ENCODE assay signal across 8 mouse cellular contexts in genomic region chr11:84827901-84828503, GRCm38 (mm10). TPM values are rescaled to one million over a fixed set of nuclear protein-coding genes. Genes with fewer than 3 reads are reported as not detected.
DNase-seq lines count a peak whose midpoint lies in the region; ATAC-seq lines count a peak whose summit lies in the region.

No protein-coding gene starts in this region.

- peaks cover 14% of the 10 kb centered on the region; the same call in 1 of the 2 replicates for H3K79me2 ChIP-seq in macrophage (ENCODE audit: inconsistent target)

- H3K4me2 ChIP-seq in hindbrain, embryonic 11.5 days (replicated peaks; ENCODE audit: low read depth, low read length), result peak overlapping the region; percentile 97

- no peak for ATAC-seq in hindbrain, embryonic 11.5 days (ENCODE audit: low FRiP score)

- H3K4me1 ChIP-seq in brown adipose tissue, adult 24 weeks (ENCODE audit: control insufficient read depth, insufficient read depth, insufficient read length, low read length), result peaks cover 6% of the 10 kb centered on the region
- 0 out of 2 replicates have a peak, but pooled peaks cover 3% of the 10 kb centered on the region for H3K4me1 ChIP-seq in hindbrain, embryonic 11.5 days (replicated peaks; ENCODE audit: control insufficient read depth, insufficient read depth, low read length)

- WGBS in hindbrain, embryonic 11.5 days, result 42% methylated on average over 3 of the region's 3 CpGs
- 38% methylated on average over 3 of the region's 3 CpGs for WGBS in macrophage (ENCODE audit: missing documents)

- no peaks in the 10 kb centered on the region for H3K36me3 ChIP-seq in hindbrain, embryonic 11.5 days (ENCODE audit: control insufficient read depth, insufficient read depth, low read length)
- H3K36me3 ChIP-seq in macrophage (ENCODE audit: inconsistent target), result peaks cover 26% of the 10 kb centered on the region

- H3K4me3 ChIP-seq in brown adipose tissue, adult 24 weeks (ENCODE audit: insufficient read depth, low read depth, low read length), result peak overlapping the region; percentile 92
- H3K4me3 ChIP-seq in hindbrain, embryonic 11.5 days (ENCODE audit: low read depth, low read length), result peak overlapping the region; percentile 70
- peak overlapping the region; percentile 67 for H3K4me3 ChIP-seq in macrophage (ENCODE audit: inconsistent target)

- H3K9me3 ChIP-seq in hindbrain, embryonic 11.5 days (ENCODE audit: control insufficient read depth, low read length), result no peaks in the 10 kb centered on the region

- H3K27ac ChIP-seq in brown adipose tissue, adult 24 weeks (replicated peaks; ENCODE audit: low read depth, low read length), result peak overlapping the region; percentile 82
- no peak overlapping the region for H3K27ac ChIP-seq in hindbrain, embryonic 11.5 days (ENCODE audit: low read depth, low read length)
- H3K27ac ChIP-seq in macrophage, result peak overlapping the region; percentile 58

- peak overlapping the region; percentile 71; the same call in 1 of the 2 replicates for H3K9ac ChIP-seq in hindbrain, embryonic 11.5 days (ENCODE audit: low read depth, low read length)

- peak; percentile 49 to 57 for DNase-seq in heart, adult 18-20 months
- no peak for DNase-seq in heart, postnatal 36 days
- no peak for DNase-seq in hindbrain, embryonic 11.5 days (ENCODE audit: low spot score)
- DNase-seq in embryo, embryonic 10 days (ENCODE audit: low spot score), result no peak
- DNase-seq in thymus, postnatal 14 days, result no peak
- DNase-seq in adrenal gland, adult 18-20 months (ENCODE audit: low spot score in 2 of 2), result no peak

- intact Hi-C loops in heart, postnatal 36 days (cut with DNase I), result loop anchor here (2.0 kb wide), 1 partner anchor 43 kb away; the partner anchor contains the start of gene Ggnbp2

- no peaks in the 10 kb centered on the region for H3K27me3 ChIP-seq in hindbrain, embryonic 11.5 days (ENCODE audit: control insufficient read depth, insufficient read depth, low read length)

RNA-seq across cellular contexts. Expression of gene Dhrs11, which starts 0.8 kb away (rescaled TPM):
- 10 to 100 TPM; 97.1 to 99.1 TPM for total RNA-seq in heart, adult 18-20 months (2021)
- total RNA-seq in heart, postnatal 36 days (2021), result 100 to 1,000 TPM; 102 to 108 TPM
- polyA plus RNA-seq in brown adipose tissue, adult 24 weeks (2012; ENCODE audit: insufficient read depth, insufficient read length, missing spikeins), result 18.6 and 22.3 TPM in 2 replicates
- polyA plus RNA-seq in hindbrain, embryonic 11.5 days (2014; fragmentation: Nextera tagmentation; extraction: Ambion mirVana), result 12.4 and 15.2 TPM in 2 replicates
- 10 to 100 TPM in 25 of 26 experiments, 1 to 10 TPM in 1; 8.8 to 47.1 (median 25.1) TPM for total RNA-seq in macrophage (2018; cell fraction: chromatin; rRNA removed)
- total RNA-seq in macrophage (2018; cell fraction: cytosol; rRNA removed), result 10 to 100 TPM in 23 of 26 experiments, 1 to 10 TPM in 3; 9.0 to 18.3 (median 13.4) TPM
- 10 to 100 TPM in 22 of 26 experiments, 1 to 10 TPM in 4; 6.6 to 31.7 (median 19.1) TPM for total RNA-seq in macrophage (2018; cell fraction: nucleus; rRNA removed)
- 10.0 to 13.7 TPM (median 11.9 TPM) in 3 replicates for polyA plus RNA-seq in macrophage (2018)
- total RNA-seq in adrenal gland, adult 18-20 months (2021), result 10 to 100 TPM; 41.5 to 53.6 TPM

RNA-seq across cellular contexts. Expression of gene Mrm1, which starts 8.7 kb away (rescaled TPM):
- total RNA-seq in heart, adult 18-20 months (2021), result 10 to 100 TPM; 20.8 to 25.0 TPM
- total RNA-seq in heart, postnatal 36 days (2021), result 10 to 100 TPM; 14.2 to 17.6 TPM
- polyA plus RNA-seq in brown adipose tissue, adult 24 weeks (2012; ENCODE audit: insufficient read depth, insufficient read length, missing spikeins), result 6.9 and 9.6 TPM in 2 replicates
- polyA plus RNA-seq in hindbrain, embryonic 11.5 days (2014; fragmentation: Nextera tagmentation; extraction: Ambion mirVana), result 11.2 and 13.3 TPM in 2 replicates
- total RNA-seq in macrophage (2018; cell fraction: chromatin; rRNA removed), result 10 to 100 TPM in 15 of 26 experiments, 1 to 10 TPM in 11; 3.0 to 48.1 (median 11.1) TPM
- total RNA-seq in macrophage (2018; cell fraction: cytosol; rRNA removed), result 10 to 100 TPM in 9 of 26 experiments, 1 to 10 TPM in 17; 2.1 to 20.8 (median 8.9) TPM
- total RNA-seq in macrophage (2018; cell fraction: nucleus; rRNA removed), result 10 to 100 TPM in 11 of 26 experiments, 1 to 10 TPM in 15; 3.0 to 34.8 (median 8.7) TPM
- polyA plus RNA-seq in macrophage (2018), result 5.6 to 15.4 TPM (median 9.1 TPM) in 3 replicates
- total RNA-seq in adrenal gland, adult 18-20 months (2021), result 10 to 100 TPM; 14.2 to 22.6 TPM

RNA-seq across cellular contexts. Expression of gene Ggnbp2, which starts 42.6 kb away (rescaled TPM):
- 10 to 100 TPM; 53.9 to 57.9 TPM for total RNA-seq in heart, adult 18-20 months (2021)
- total RNA-seq in heart, postnatal 36 days (2021), result 10 to 100 TPM; 48.3 to 48.8 TPM
- 60.0 and 66.9 TPM in 2 replicates for polyA plus RNA-seq in brown adipose tissue, adult 24 weeks (2012; ENCODE audit: insufficient read depth, insufficient read length, missing spikeins)
- 77.1 and 77.3 TPM in 2 replicates for polyA plus RNA-seq in hindbrain, embryonic 11.5 days (2014; fragmentation: Nextera tagmentation; extraction: Ambion mirVana)
- total RNA-seq in macrophage (2018; cell fraction: chromatin; rRNA removed), result 100 to 1,000 TPM; 270 to 557 (median 405) TPM
- 100 to 1,000 TPM in 6 of 26 experiments, 10 to 100 TPM in 20; 60.0 to 117 (median 90.2) TPM for total RNA-seq in macrophage (2018; cell fraction: cytosol; rRNA removed)
- 100 to 1,000 TPM; 150 to 314 (median 228) TPM for total RNA-seq in macrophage (2018; cell fraction: nucleus; rRNA removed)
- 70.8 to 80.2 TPM (median 75.8 TPM) in 3 replicates for polyA plus RNA-seq in macrophage (2018)
- 10 to 100 TPM; 75.4 to 83.9 TPM for total RNA-seq in adrenal gland, adult 18-20 months (2021)

RNA-seq across cellular contexts. Expression of gene Myo19, which starts 51.9 kb away (rescaled TPM):
- total RNA-seq in heart, adult 18-20 months (2021), result 1 to 10 TPM; 3.2 to 5.2 TPM
- total RNA-seq in heart, postnatal 36 days (2021), result 1 to 10 TPM; 5.5 to 5.8 TPM
- polyA plus RNA-seq in brown adipose tissue, adult 24 weeks (2012; ENCODE audit: insufficient read depth, insufficient read length, missing spikeins), result 3.5 and 3.6 TPM in 2 replicates
- polyA plus RNA-seq in hindbrain, embryonic 11.5 days (2014; fragmentation: Nextera tagmentation; extraction: Ambion mirVana), result 7.2 and 7.7 TPM in 2 replicates
- total RNA-seq in macrophage (2018; cell fraction: chromatin; rRNA removed), result 10 to 100 TPM in 3 of 26 experiments, 1 to 10 TPM in 23; 2.3 to 11.8 (median 7.5) TPM
- 1 to 10 TPM in 22 of 26 experiments, under 1 TPM in 4; 0.76 to 1.8 (median 1.4) TPM for total RNA-seq in macrophage (2018; cell fraction: cytosol; rRNA removed)
- total RNA-seq in macrophage (2018; cell fraction: nucleus; rRNA removed), result 10 to 100 TPM in 1 of 26 experiments, 1 to 10 TPM in 25; 1.5 to 16.8 (median 3.7) TPM
- polyA plus RNA-seq in macrophage (2018), result 1.1 to 3.6 TPM (median 1.7 TPM) in 3 replicates
- 10 to 100 TPM in 1 of 2 experiments, 1 to 10 TPM in 1; 9.4 to 11.6 TPM for total RNA-seq in adrenal gland, adult 18-20 months (2021)

RNA-seq across cellular contexts. Expression of gene Pigw, which starts 52.1 kb away (rescaled TPM):
- total RNA-seq in heart, adult 18-20 months (2021), result 1 to 10 TPM; 6.4 to 7.3 TPM
- 1 to 10 TPM; 4.7 to 7.6 TPM for total RNA-seq in heart, postnatal 36 days (2021)
- polyA plus RNA-seq in brown adipose tissue, adult 24 weeks (2012; ENCODE audit: insufficient read depth, insufficient read length, missing spikeins), result 3.5 and 4.7 TPM in 2 replicates
- polyA plus RNA-seq in hindbrain, embryonic 11.5 days (2014; fragmentation: Nextera tagmentation; extraction: Ambion mirVana), result 3.8 and 4.0 TPM in 2 replicates
- 10 to 100 TPM in 1 of 26 experiments, 1 to 10 TPM in 24, under 1 TPM in 1; 0.95 to 11.3 (median 3.7) TPM for total RNA-seq in macrophage (2018; cell fraction: chromatin; rRNA removed)
- total RNA-seq in macrophage (2018; cell fraction: cytosol; rRNA removed), result 1 to 10 TPM; 1.7 to 4.8 (median 3.1) TPM
- 10 to 100 TPM in 8 of 26 experiments, 1 to 10 TPM in 18; 2.6 to 17.9 (median 5.4) TPM for total RNA-seq in macrophage (2018; cell fraction: nucleus; rRNA removed)
- polyA plus RNA-seq in macrophage (2018), result 3.5 to 7.1 TPM (median 4.7 TPM) in 3 replicates
- total RNA-seq in adrenal gland, adult 18-20 months (2021), result 1 to 10 TPM; 7.7 to 7.9 TPM

Comparison
In these comparisons a context has a peak if more than half of its experiments do, and no peak if none do; other contexts are left out.
1. DNase-seq: peak in heart, adult 18-20 months (2 of 2); none in heart, postnatal 36 days (0 of 2), hindbrain, embryonic 11.5 days (single experiment), embryo, embryonic 10 days (single experiment), thymus, postnatal 14 days (single experiment) and adrenal gland, adult 18-20 months (0 of 2).
2. Peak in every context shown above with its lines, with median percentiles within 50 percentile points of each other: H3K4me3 ChIP-seq.